8 mouse cellular contexts compared by ENCODE assay signal in genomic region chr11:119078691-119079444, GRCm38 (mm10). TPM values are rescaled to one million over a fixed set of nuclear protein-coding genes. Genes with fewer than 3 reads are reported as not detected.
DNase-seq lines count a peak whose midpoint lies in the region; ATAC-seq lines count a peak whose summit lies in the region.

No protein-coding gene starts in this region.

- DNase-seq in adipocyte (ENCODE audit: low spot score) = peak; percentile 83
- DNase-seq in cerebellum, adult 11-12 months = peak; percentile 49
- DNase-seq in kidney, adult 11 months = peak; percentile 77
- peak; percentile 58 for DNase-seq in liver, embryonic 11.5 days (ENCODE audit: low spot score)
- DNase-seq in neural tube, embryonic 10.5 days (ENCODE audit: extremely low spot score, low spot score) = peak; percentile 50

- peak; percentile 83 for ATAC-seq in forebrain, embryonic 16.5 days
- ATAC-seq in liver, embryonic 11.5 days (replicated peaks; ENCODE audit: low FRiP score) = no peak
- ATAC-seq in erythroblast, adult 5-6 weeks (replicated peaks; ENCODE audit: low FRiP score, poor library complexity, severe bottlenecking) = no peak
- ATAC-seq in activated CD4-positive, CD25-positive, alpha-beta regulatory T cell, adult 4 months = no peak

- H3K27me3 ChIP-seq in forebrain, embryonic 16.5 days (replicated peaks; ENCODE audit: control insufficient read depth, insufficient read depth, low read length) = peaks cover 3% of the 10 kb centered on the region; the same call in 1 of the 2 replicates
- H3K27me3 ChIP-seq in liver, embryonic 11.5 days (replicated peaks; ENCODE audit: control insufficient read depth, insufficient read depth, low read length) = peaks cover 69% of the 10 kb centered on the region

- no peaks in the 10 kb centered on the region; the same call in 1 of the 2 replicates for H3K36me3 ChIP-seq in forebrain, embryonic 16.5 days (ENCODE audit: control insufficient read depth, insufficient read depth)
- H3K36me3 ChIP-seq in liver, embryonic 11.5 days (ENCODE audit: control insufficient read depth, insufficient read depth, low read length) = peaks cover 13% of the 10 kb centered on the region; the same call in 1 of the 2 replicates

- peak overlapping the region; percentile 43 for H3K4me2 ChIP-seq in forebrain, embryonic 16.5 days (ENCODE audit: low read length)
- peak overlapping the region; percentile 38 for H3K4me2 ChIP-seq in liver, embryonic 11.5 days

- H3K9me3 ChIP-seq in forebrain, embryonic 16.5 days (ENCODE audit: control insufficient read depth, low read length) = 0 out of 2 replicates have a peak, but pooled peaks cover 2% of the 10 kb centered on the region
- H3K9me3 ChIP-seq in liver, embryonic 11.5 days (ENCODE audit: control insufficient read depth, low read length) = no peaks in the 10 kb centered on the region

- peak overlapping the region; percentile 80 for H3K27ac ChIP-seq in forebrain, embryonic 16.5 days (ENCODE audit: low read length)
- peak overlapping the region; percentile 52; the same call in 1 of the 2 replicates for H3K27ac ChIP-seq in liver, embryonic 11.5 days (ENCODE audit: low read depth, low read length)

- H3K4me3 ChIP-seq in forebrain, embryonic 16.5 days (replicated peaks; ENCODE audit: low read length) = peak overlapping the region; percentile 11; the same call in 1 of the 2 replicates
- peak overlapping the region; percentile 20; the same call in 1 of the 2 replicates for H3K4me3 ChIP-seq in liver, embryonic 11.5 days (ENCODE audit: low read depth, low read length)

- peak overlapping the region; percentile 48 for H3K9ac ChIP-seq in forebrain, embryonic 16.5 days (replicated peaks; ENCODE audit: low read depth, low read length)
- no peak overlapping the region; the same call in 1 of the 2 replicates for H3K9ac ChIP-seq in liver, embryonic 11.5 days (ENCODE audit: low read depth, low read length)

- H3K4me1 ChIP-seq in forebrain, embryonic 16.5 days (replicated peaks; ENCODE audit: control insufficient read depth, insufficient read depth, low read length) = peaks cover 55% of the 10 kb centered on the region
- peaks cover 30% of the 10 kb centered on the region for H3K4me1 ChIP-seq in liver, embryonic 11.5 days (replicated peaks; ENCODE audit: control insufficient read depth, insufficient read depth, low read length)

- 4% methylated on average over 23 of the region's 27 CpGs for WGBS in forebrain, embryonic 16.5 days
- WGBS in liver, embryonic 11.5 days = 18% methylated on average over 25 of the region's 27 CpGs

RNA-seq across cellular contexts. Expression of gene Cbx4, which starts 7.2 kb away (rescaled TPM):
- 18.1 and 18.5 TPM in 2 replicates for polyA plus RNA-seq in forebrain, embryonic 16.5 days (2015; fragmentation: Nextera tagmentation; extraction: Ambion mirVana)
- 5.1 TPM in 2 replicates for polyA plus RNA-seq in liver, embryonic 11.5 days (2014; fragmentation: Nextera tagmentation; extraction: Ambion mirVana)
- 4.8 and 7.7 TPM in 2 replicates for total RNA-seq in erythroblast, adult 5-6 weeks (2015; ENCODE audit: low replicate concordance)
- total RNA-seq in erythroblast, adult 5-6 weeks (2017; ENCODE audit: low replicate concordance) = 4.3 and 9.4 TPM in 2 replicates
- polyA plus RNA-seq in activated CD4-positive, CD25-positive, alpha-beta regulatory T cell, adult 4 months (2017; shearing (Covaris generic)) = 1 to 10 TPM; 2.0 to 2.4 TPM

RNA-seq across cellular contexts. Expression of gene Cbx8, which starts 38.1 kb away (rescaled TPM):
- 12.3 and 13.4 TPM in 2 replicates for polyA plus RNA-seq in forebrain, embryonic 16.5 days (2015; fragmentation: Nextera tagmentation; extraction: Ambion mirVana)
- 6.5 and 7.1 TPM in 2 replicates for polyA plus RNA-seq in liver, embryonic 11.5 days (2014; fragmentation: Nextera tagmentation; extraction: Ambion mirVana)
- total RNA-seq in erythroblast, adult 5-6 weeks (2015; ENCODE audit: low replicate concordance) = 0.38 and 0.42 TPM in 2 replicates
- total RNA-seq in erythroblast, adult 5-6 weeks (2017; ENCODE audit: low replicate concordance) = 0.70 and 1.4 TPM in 2 replicates
- 1 to 10 TPM; 5.3 to 7.5 TPM for polyA plus RNA-seq in activated CD4-positive, CD25-positive, alpha-beta regulatory T cell, adult 4 months (2017; shearing (Covaris generic))

RNA-seq across cellular contexts. Expression of gene Cbx2, which starts 56.1 kb away (rescaled TPM):
- polyA plus RNA-seq in forebrain, embryonic 16.5 days (2015; fragmentation: Nextera tagmentation; extraction: Ambion mirVana) = 24.9 and 26.7 TPM in 2 replicates
- polyA plus RNA-seq in liver, embryonic 11.5 days (2014; fragmentation: Nextera tagmentation; extraction: Ambion mirVana) = 22.1 and 22.2 TPM in 2 replicates
- 0.19 and 0.42 TPM in 2 replicates for total RNA-seq in erythroblast, adult 5-6 weeks (2015; ENCODE audit: low replicate concordance)
- total RNA-seq in erythroblast, adult 5-6 weeks (2017; ENCODE audit: low replicate concordance) = not detected in 2 replicates
- polyA plus RNA-seq in activated CD4-positive, CD25-positive, alpha-beta regulatory T cell, adult 4 months (2017; shearing (Covaris generic)) = 1 to 10 TPM; 1.1 to 1.4 TPM
